1 mouse cellular context compared by ENCODE assay signal in genomic region chr12:55506029-55506330, GRCm38 (mm10).
A peak's percentile ranks its signal among the peaks of the same experiment; 100 is the strongest.
TF ChIP-seq lines count a peak whose summit lies in the region.

No protein-coding gene starts in this region.

TF ChIP-seq in MEL, 35 proteins besides CTCF, POLR2A, EP300 and RAD21 (continued from another document):
- TF ChIP-seq ELF1 (IDR thresholded peaks at IDR 0.05; ENCODE audit: low read depth, low read length): 0 out of 2 replicates have a peak, but pooled peaks have one; percentile 15
